Mouse (Mus musculus) brown adipose tissue, adult 24 weeks (tissue): ENCODE data around the gene Dffa. TPM values are rescaled to one million over a fixed set of nuclear protein-coding genes. Genes with fewer than 3 reads are reported as not detected.

Experiments used
- H3K27ac ChIP-seq: fragments of 200-500 bp; replicated peaks from 2 replicates; pipeline ENCODE4 v1.5.1; 2012; ENCODE audit warnings: low read depth, mild to moderate bottlenecking, low read length
- H3K4me1 ChIP-seq: fragments of 200-500 bp; 2 replicates; pipeline ENCODE4 v1.6.1; 2012; ENCODE audit warnings: low read length, mixed read lengths; ENCODE audit not compliant: control insufficient read depth, insufficient read depth, insufficient read length
- H3K4me3 ChIP-seq: fragments of 200-500 bp; 2 replicates; pipeline ENCODE4 v1.5.1; 2012; ENCODE audit warnings: low read depth, mild to moderate bottlenecking, low read length, moderate library complexity; ENCODE audit not compliant: insufficient read depth
- polyA plus RNA-seq: library from polyadenylated mRNA; stranded (reverse); fragments of >200 nt; gene quantifications from 2 replicates; pipeline ENCODE4 v1.2.4, GENCODE M21; 2012; ENCODE audit not compliant: missing spikeins, insufficient read depth, insufficient read length

The Dffa gene
- polyA plus RNA-seq: 7.8 and 11.3 TPM in 2 replicates

DNA sequence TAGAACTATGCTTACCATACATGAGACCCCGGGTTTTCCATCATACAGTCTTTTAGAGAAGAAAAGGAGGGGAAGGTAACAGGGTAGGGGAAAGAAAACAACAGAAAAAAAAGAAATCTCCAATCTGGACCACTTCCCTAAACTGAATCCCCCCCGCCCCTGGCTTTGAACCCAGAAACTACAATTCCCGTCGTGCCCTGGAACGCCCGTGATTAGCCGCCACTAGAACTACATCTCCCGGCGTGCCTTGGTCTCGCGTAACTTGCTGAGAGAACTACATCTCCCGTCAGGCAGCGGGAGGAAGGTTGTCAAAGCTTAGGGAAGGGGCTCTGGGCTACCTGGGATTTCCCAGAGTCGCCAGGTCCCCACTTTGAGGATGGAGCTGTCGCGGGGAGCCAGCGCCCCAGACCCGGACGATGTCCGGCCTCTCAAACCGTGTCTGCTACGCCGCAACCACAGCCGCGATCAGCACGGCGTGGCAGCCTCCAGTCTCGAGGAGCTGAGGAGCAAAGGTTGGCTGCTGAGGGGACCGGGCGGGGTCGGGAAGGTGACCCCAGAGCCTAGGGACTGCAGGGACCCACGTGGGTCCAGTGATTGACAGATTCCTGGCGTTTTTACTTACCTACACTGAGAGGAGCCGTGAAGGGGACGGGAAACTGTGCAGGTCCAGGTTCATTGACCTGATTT lies at the start of gene Dffa:
Dffa (plus strand) TSS at position 272 of the 687 bp plus-strand sequence.
- Histone ChIP-seq H3K4me3 (peak within 1 kb of the TSS; percentile 96), H3K4me1 (peaks cover 3% of the 10 kb centered on the region; the same call in 1 of the 2 replicates), H3K27ac (peak within 1 kb of the TSS; percentile 23; the same call in 1 of the 2 replicates)

GRCm38 (mm10) chr4:149055847-149056246 lies 48.1 kb upstream of the Dffa start:
- H3K4me3 ChIP-seq: no peak overlapping the region
- H3K4me1 ChIP-seq: no peaks in the 10 kb centered on the region
- H3K27ac ChIP-seq: no peak overlapping the region

GRCm38 (mm10) chr4:149056957-149057356 lies 47.0 kb upstream of the Dffa start:
- Histone ChIP-seq H3K4me3 (no peak overlapping the region), H3K4me1 (no peaks in the 10 kb centered on the region), H3K27ac (no peak overlapping the region)

GRCm38 (mm10) chr4:149057470-149057869 lies 46.5 kb upstream of the Dffa start:
- Histone ChIP-seq H3K4me1 (no peaks in the 10 kb centered on the region), H3K27ac (no peak overlapping the region), H3K4me3 (no peak overlapping the region)

DNA sequence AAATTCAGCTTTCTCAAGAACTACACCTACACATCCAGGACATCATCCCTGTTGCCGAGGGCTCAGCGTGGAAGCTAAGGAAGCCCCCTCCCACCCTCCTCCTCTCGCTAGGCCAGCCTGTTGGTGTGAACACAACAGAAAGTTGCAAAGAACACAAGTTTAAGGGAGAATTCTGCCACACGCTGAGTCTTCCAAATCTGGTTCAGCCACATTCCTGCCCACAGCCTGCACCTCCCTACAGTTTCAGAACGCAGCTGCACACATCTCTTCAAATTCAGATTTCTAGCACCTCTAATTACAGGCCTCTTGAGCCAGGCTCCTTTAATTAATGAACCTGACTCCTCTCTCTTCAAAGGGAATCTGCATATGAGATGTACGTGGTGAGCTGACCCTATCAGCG lies 45.6 kb upstream of the Dffa start:
- no peak overlapping the region for H3K27ac ChIP-seq
- no peaks in the 10 kb centered on the region for H3K4me1 ChIP-seq
- H3K4me3 ChIP-seq: no peak overlapping the region

- Histone ChIP-seq H3K4me3 (no peak overlapping the region), H3K27ac (no peak overlapping the region), H3K4me1 (no peaks in the 10 kb centered on the region)
These were observed 44.2 kb upstream of the Dffa start for GRCm38 (mm10) chr4:149059713-149060112.

DNA sequence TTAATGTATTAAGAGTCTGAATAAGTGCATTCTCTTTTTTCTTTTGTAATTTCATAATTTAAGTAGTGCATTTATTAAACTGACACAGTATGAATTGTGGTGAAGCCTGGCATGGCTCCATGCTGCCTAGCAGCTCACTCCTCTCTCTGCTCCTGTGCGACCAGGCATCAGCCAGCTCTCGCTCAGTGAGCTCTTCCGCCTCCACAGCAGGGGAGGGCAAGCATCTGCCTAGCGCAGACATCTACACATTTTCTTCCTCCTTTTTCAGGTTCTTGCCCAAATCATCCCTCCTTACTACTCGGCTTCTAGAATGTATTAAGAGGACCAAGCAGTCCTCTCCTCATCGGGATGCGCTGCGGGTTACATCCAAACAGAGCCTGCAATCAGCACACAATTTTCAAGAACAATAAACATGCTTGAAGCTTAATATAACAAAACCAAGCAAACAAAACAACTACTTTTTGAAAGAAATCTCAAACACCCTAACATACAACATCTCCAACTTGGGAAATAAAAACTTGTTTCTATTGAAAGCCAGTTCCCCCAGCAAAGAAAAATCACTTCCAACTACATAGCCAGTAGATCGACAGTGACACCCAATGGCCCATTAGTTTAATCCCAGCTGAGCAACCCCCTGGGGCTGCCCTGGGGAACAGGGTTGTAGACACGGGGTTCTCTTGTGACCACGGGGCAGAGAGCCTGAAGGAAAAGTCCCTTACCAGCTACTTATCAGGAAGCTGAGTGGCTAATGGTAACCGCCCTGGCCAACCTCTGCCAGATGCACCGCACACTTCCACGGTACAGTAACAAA lies 43.1 kb upstream of the Dffa start:
- Histone ChIP-seq H3K27ac (no peak overlapping the region), H3K4me1 (no peaks in the 10 kb centered on the region), H3K4me3 (no peak overlapping the region)

DNA sequence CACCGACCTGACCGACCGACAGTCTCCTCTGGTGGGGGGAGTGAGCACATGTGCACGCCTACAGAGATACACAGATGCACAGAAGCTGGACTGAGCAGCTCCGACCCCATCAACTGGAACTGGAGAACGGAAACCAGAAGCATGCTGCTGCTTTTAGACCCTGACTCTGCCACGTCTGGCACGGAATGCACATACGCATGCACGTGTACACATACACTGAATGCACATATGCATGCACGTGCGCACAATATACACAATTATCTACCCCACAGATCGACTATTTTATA lies 42.6 kb upstream of the Dffa start:
- no peak overlapping the region for H3K4me3 ChIP-seq
- no peaks in the 10 kb centered on the region for H3K4me1 ChIP-seq
- H3K27ac ChIP-seq: no peak overlapping the region

DNA sequence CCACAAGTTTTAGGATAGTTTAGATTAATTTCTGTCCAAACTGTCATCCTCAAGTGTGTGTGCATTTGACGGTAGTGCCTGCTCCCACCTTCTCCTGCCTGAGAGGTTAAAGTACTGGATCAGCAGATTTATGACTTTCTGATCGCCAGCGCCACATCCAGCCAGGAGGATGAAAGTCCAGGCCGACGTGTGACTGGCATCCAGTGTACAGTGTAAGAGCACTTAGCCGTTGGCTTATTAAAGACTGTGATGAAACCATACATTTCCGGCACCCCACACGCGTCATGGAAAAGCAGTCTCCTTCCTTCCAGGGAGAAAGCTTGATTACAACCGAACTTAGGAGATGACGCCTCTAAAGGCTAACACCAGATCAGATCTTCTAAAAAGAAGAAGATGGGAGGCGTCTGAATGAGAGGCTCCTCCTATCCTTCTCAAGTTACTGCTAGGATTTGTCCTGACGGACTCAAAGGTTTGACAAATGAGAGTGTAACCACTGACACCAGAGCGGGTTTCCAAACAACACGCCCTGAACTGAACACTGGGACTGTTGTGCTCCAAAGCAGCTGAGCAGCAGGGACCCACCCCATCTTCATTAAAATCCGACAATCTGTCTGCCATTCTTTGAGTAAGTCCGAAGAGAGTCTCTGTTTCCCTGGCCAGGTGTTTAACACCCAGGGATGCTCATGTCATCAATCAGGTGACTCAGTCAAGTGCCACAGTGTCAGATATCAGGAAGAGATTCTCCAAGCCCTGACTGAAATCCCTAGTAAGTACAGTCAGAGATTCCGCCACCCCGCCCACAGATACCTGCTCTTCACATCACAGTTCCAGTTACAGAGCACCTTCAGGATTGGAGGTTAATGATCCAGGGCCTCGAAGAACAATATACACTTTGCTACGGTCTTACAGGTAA lies 41.3 kb upstream of the Dffa start:
- no peak overlapping the region for H3K27ac ChIP-seq
- no peak overlapping the region for H3K4me3 ChIP-seq
- no peaks in the 10 kb centered on the region for H3K4me1 ChIP-seq

GRCm38 (mm10) chr4:149064061-149064854 lies 39.7 kb upstream of the Dffa start:
- Histone ChIP-seq H3K4me3 (no peak overlapping the region), H3K4me1 (no peaks in the 10 kb centered on the region), H3K27ac (no peak overlapping the region)

- no peak overlapping the region for H3K27ac ChIP-seq
- H3K4me3 ChIP-seq: no peak overlapping the region
- no peaks in the 10 kb centered on the region for H3K4me1 ChIP-seq
These were observed 37.0 kb upstream of the Dffa start for GRCm38 (mm10) chr4:149066672-149067551.

- no peak overlapping the region for H3K4me3 ChIP-seq
- H3K27ac ChIP-seq: no peak overlapping the region
- H3K4me1 ChIP-seq: peaks cover 4% of the 10 kb centered on the region; the same call in 1 of the 2 replicates
These were observed 28.9 kb upstream of the Dffa start for GRCm38 (mm10) chr4:149075073-149075472.

GRCm38 (mm10) chr4:149075871-149076575 lies 27.9 kb upstream of the Dffa start:
- no peak overlapping the region for H3K4me3 ChIP-seq
- H3K27ac ChIP-seq: no peak overlapping the region
- H3K4me1 ChIP-seq: peaks cover 4% of the 10 kb centered on the region; the same call in 1 of the 2 replicates
